ENCODE assay signal across 9 mouse cellular contexts in the genomic region with DNA sequence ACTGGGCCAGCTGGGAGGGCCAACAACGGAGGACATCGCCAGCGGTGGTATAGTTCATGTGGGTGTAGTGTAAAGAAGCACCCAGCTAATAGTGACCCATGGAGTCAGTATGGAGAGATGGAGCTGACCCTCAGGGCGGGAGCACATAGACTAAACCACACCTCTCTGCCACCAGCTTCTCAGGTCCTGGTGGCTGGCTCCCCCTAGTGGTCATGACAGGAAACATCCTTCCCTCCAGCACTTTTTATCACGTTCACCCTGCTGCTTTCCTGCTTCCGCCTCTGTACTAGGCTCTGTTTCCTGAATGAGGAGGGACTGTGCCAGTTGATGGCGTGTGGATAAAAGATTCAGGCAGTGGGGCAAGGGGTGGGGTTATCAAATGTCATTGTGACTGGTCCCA. TPM values are rescaled to one million over a fixed set of nuclear protein-coding genes. Genes with fewer than 3 reads are reported as not detected.
DNase-seq lines count a peak whose midpoint lies in the region; ATAC-seq and TF ChIP-seq lines count a peak whose summit lies in the region.
"Had no signal": no experiment of that assay in that cellular context is flagged by ENCODE, and none has a peak within 500 bp of the region (broad histone marks: within the 10 kb centered on the region; RNA-seq: fewer than 3 reads in every experiment).

No protein-coding gene starts in this region.

- TF ChIP-seq EP300 in ES-Bruce4 (IDR thresholded peaks at IDR 0.05; ENCODE audit: insufficient read depth, low read depth, low read length), result no peak
- TF ChIP-seq EP300 in stomach, postnatal 0 days (optimal IDR thresholded peaks at IDR 0.05), result no peak

- peak; percentile 81 for DNase-seq in c-Kit-negative CD71-positive TER-119-positive erythroid progenitor cells, embryonic 14.5 days (ENCODE audit: low read depth, low spot score)
- peak; percentile 88 for DNase-seq in kidney, postnatal 14 days
- peak; percentile 79 for DNase-seq in neural tube, embryonic 11.5 days (ENCODE audit: low spot score)
- peak; percentile 85 for DNase-seq in stomach, postnatal 0 days (ENCODE audit: low spot score)

- H3K9me3 ChIP-seq in ES-Bruce4 (replicated peaks; ENCODE audit: control insufficient read depth, insufficient read depth, low read length, poor library complexity, severe bottlenecking), result no peaks in the 10 kb centered on the region
- H3K9me3 ChIP-seq in forebrain, embryonic 12.5 days, result no peaks in the 10 kb centered on the region
- H3K9me3 ChIP-seq in heart, embryonic 16.5 days (replicated peaks; ENCODE audit: control insufficient read depth, low read length), result no peaks in the 10 kb centered on the region
- H3K9me3 ChIP-seq in liver, embryonic 15.5 days (replicated peaks), result no peaks in the 10 kb centered on the region
- no peaks in the 10 kb centered on the region for H3K9me3 ChIP-seq in neural tube, embryonic 11.5 days (ENCODE audit: control insufficient read depth, low read length)
- no peaks in the 10 kb centered on the region for H3K9me3 ChIP-seq in stomach, postnatal 0 days (ENCODE audit: control insufficient read depth, low read length)

- TF ChIP-seq POLR2A in ES-Bruce4 (IDR thresholded peaks at IDR 0.05; ENCODE audit: insufficient read depth, low read length), result no peak

- ATAC-seq in forebrain, embryonic 12.5 days (ENCODE audit: low FRiP score), result peak; percentile 67
- peak; percentile 47 for ATAC-seq in heart, embryonic 16.5 days (replicated peaks; ENCODE audit: extremely low read depth, insufficient read depth, low FRiP score)
- peak; percentile 62 for ATAC-seq in liver, embryonic 15.5 days (ENCODE audit: insufficient read depth)
- ATAC-seq in neural tube, embryonic 11.5 days (ENCODE audit: insufficient read depth, low FRiP score, low TSS enrichment), result peak; percentile 58
- peak; percentile 40 for ATAC-seq in stomach, postnatal 0 days (ENCODE audit: low FRiP score, low TSS enrichment)

- H3K4me1 ChIP-seq in ES-Bruce4 (ENCODE audit: control insufficient read depth, insufficient read depth, low read length), result peaks cover 6% of the 10 kb centered on the region
- H3K4me1 ChIP-seq in forebrain, embryonic 12.5 days, result peaks cover 57% of the 10 kb centered on the region
- peaks cover 38% of the 10 kb centered on the region for H3K4me1 ChIP-seq in heart, embryonic 16.5 days (ENCODE audit: control insufficient read depth, insufficient read depth, low read length)
- peaks cover 57% of the 10 kb centered on the region for H3K4me1 ChIP-seq in liver, embryonic 15.5 days (replicated peaks)
- H3K4me1 ChIP-seq in neural tube, embryonic 11.5 days (ENCODE audit: control insufficient read depth, insufficient read depth, low read length), result peaks cover 39% of the 10 kb centered on the region
- 0 out of 2 replicates have a peak, but pooled peaks cover 2% of the 10 kb centered on the region for H3K4me1 ChIP-seq in stomach, postnatal 0 days (replicated peaks; ENCODE audit: control insufficient read depth, insufficient read depth)

- peak; percentile 99 for TF ChIP-seq CTCF in ES-Bruce4 (IDR thresholded peaks at IDR 0.05; ENCODE audit: low read depth, low read length)
- TF ChIP-seq CTCF in stomach, postnatal 0 days (IDR thresholded peaks at IDR 0.05; ENCODE audit: low read depth), result peak; percentile 99

- WGBS in forebrain, embryonic 12.5 days, result 5% methylated on average over 7 of the region's 7 CpGs
- WGBS in heart, embryonic 16.5 days, result 5% methylated on average over 7 of the region's 7 CpGs
- 3% methylated on average over 7 of the region's 7 CpGs for WGBS in liver, embryonic 15.5 days (ENCODE audit: insufficient replicate concordance)
- WGBS in neural tube, embryonic 11.5 days, result 6% methylated on average over 7 of the region's 7 CpGs
- WGBS in stomach, postnatal 0 days, result 4% methylated on average over 7 of the region's 7 CpGs

- no peak overlapping the region for H3K9ac ChIP-seq in ES-Bruce4 (ENCODE audit: low read depth, poor library complexity, severe bottlenecking)
- H3K9ac ChIP-seq in forebrain, embryonic 12.5 days, result 0 out of 2 replicates have a peak overlapping the region, but pooled peaks have one; percentile 50
- H3K9ac ChIP-seq in heart, embryonic 16.5 days (ENCODE audit: low read length), result no peak overlapping the region
- H3K9ac ChIP-seq in liver, embryonic 15.5 days, result no peak overlapping the region
- H3K9ac ChIP-seq in neural tube, embryonic 11.5 days (ENCODE audit: low read length), result no peak overlapping the region
- H3K9ac ChIP-seq in stomach, postnatal 0 days (ENCODE audit: low read length), result no peak overlapping the region

- H3K4me3 ChIP-seq in ES-Bruce4 (ENCODE audit: low read depth, low read length), result no peak overlapping the region
- H3K4me3 ChIP-seq in forebrain, embryonic 12.5 days (replicated peaks), result peak overlapping the region; percentile 61; the same call in 1 of the 2 replicates
- H3K4me3 ChIP-seq in heart, embryonic 16.5 days (ENCODE audit: low read length), result no peak overlapping the region
- no peak overlapping the region for H3K4me3 ChIP-seq in liver, embryonic 15.5 days (replicated peaks)
- H3K4me3 ChIP-seq in neural tube, embryonic 11.5 days (ENCODE audit: low read depth, low read length), result no peak overlapping the region
- no peak overlapping the region for H3K4me3 ChIP-seq in stomach, postnatal 0 days (ENCODE audit: low read depth, low read length)

- no peaks in the 10 kb centered on the region for H3K36me3 ChIP-seq in ES-Bruce4 (ENCODE audit: control insufficient read depth, insufficient read depth, low read length, poor library complexity, severe bottlenecking)
- H3K36me3 ChIP-seq in forebrain, embryonic 12.5 days (replicated peaks), result peaks cover 49% of the 10 kb centered on the region
- 0 out of 2 replicates have a peak, but pooled peaks cover 2% of the 10 kb centered on the region for H3K36me3 ChIP-seq in heart, embryonic 16.5 days (ENCODE audit: control insufficient read depth, insufficient read depth)
- peaks cover 62% of the 10 kb centered on the region for H3K36me3 ChIP-seq in liver, embryonic 15.5 days (replicated peaks)
- H3K36me3 ChIP-seq in neural tube, embryonic 11.5 days (ENCODE audit: control insufficient read depth, insufficient read depth, low read length), result peaks cover 12% of the 10 kb centered on the region; the same call in 1 of the 2 replicates
- peaks cover 3% of the 10 kb centered on the region; the same call in 1 of the 2 replicates for H3K36me3 ChIP-seq in stomach, postnatal 0 days (ENCODE audit: control insufficient read depth, insufficient read depth, low read length)

- H3K27me3 ChIP-seq in ES-Bruce4 (ENCODE audit: control insufficient read depth, insufficient read depth, low read length, poor library complexity, severe bottlenecking), result no peaks in the 10 kb centered on the region
- H3K27me3 ChIP-seq in forebrain, embryonic 12.5 days, result no peaks in the 10 kb centered on the region
- H3K27me3 ChIP-seq in heart, embryonic 16.5 days (ENCODE audit: control insufficient read depth, insufficient read depth, low read length), result no peaks in the 10 kb centered on the region
- no peaks in the 10 kb centered on the region for H3K27me3 ChIP-seq in liver, embryonic 15.5 days
- no peaks in the 10 kb centered on the region for H3K27me3 ChIP-seq in neural tube, embryonic 11.5 days (ENCODE audit: control insufficient read depth, insufficient read depth, low read length)
- no peaks in the 10 kb centered on the region for H3K27me3 ChIP-seq in stomach, postnatal 0 days (ENCODE audit: control insufficient read depth, insufficient read depth, low read length)

- H3K4me2 ChIP-seq in forebrain, embryonic 12.5 days, result peak overlapping the region; percentile 92
- 0 out of 2 replicates have a peak overlapping the region, but pooled peaks have one; percentile 7 for H3K4me2 ChIP-seq in heart, embryonic 16.5 days (ENCODE audit: low read depth, low read length)
- H3K4me2 ChIP-seq in liver, embryonic 15.5 days, result no peak overlapping the region
- peak overlapping the region; percentile 28; the same call in 1 of the 2 replicates for H3K4me2 ChIP-seq in neural tube, embryonic 11.5 days (ENCODE audit: low read depth)
- H3K4me2 ChIP-seq in stomach, postnatal 0 days (replicated peaks; ENCODE audit: low read depth), result no peak overlapping the region

- H3K27ac ChIP-seq in ES-Bruce4 (ENCODE audit: insufficient read depth, low read length), result no peak overlapping the region
- H3K27ac ChIP-seq in forebrain, embryonic 12.5 days, result peak overlapping the region; percentile 98
- peak overlapping the region; percentile 15; the same call in 1 of the 2 replicates for H3K27ac ChIP-seq in heart, embryonic 16.5 days (ENCODE audit: low read length)
- 0 out of 2 replicates have a peak overlapping the region, but pooled peaks have one; percentile 65 for H3K27ac ChIP-seq in liver, embryonic 15.5 days (replicated peaks)
- no peak overlapping the region for H3K27ac ChIP-seq in neural tube, embryonic 11.5 days (ENCODE audit: low read depth, low read length)
- H3K27ac ChIP-seq in stomach, postnatal 0 days (replicated peaks), result 0 out of 2 replicates have a peak overlapping the region, but pooled peaks have one; percentile 85
- H3K27ac ChIP-seq: macrophage had no signal

RNA-seq across cellular contexts. Expression of gene Adgrg3, which starts 15.8 kb away (rescaled TPM):
- polyA plus RNA-seq in ES-Bruce4 (2011; ENCODE audit: insufficient read depth, insufficient read length, low read depth, missing spikeins), result 0.27 TPM in 1 of 2 replicates, not detected in the other
- polyA plus RNA-seq in forebrain, embryonic 12.5 days (2016; fragmentation: Nextera tagmentation; extraction: Ambion mirVana), result 1.7 and 2.4 TPM in 2 replicates
- 4.9 and 5.2 TPM in 2 replicates for polyA plus RNA-seq in heart, embryonic 16.5 days (2015; fragmentation: Nextera tagmentation; extraction: Ambion mirVana)
- polyA plus RNA-seq in liver, embryonic 15.5 days (2015; fragmentation: Nextera tagmentation; extraction: Ambion mirVana), result 8.3 and 9.3 TPM in 2 replicates
- 3.5 and 4.1 TPM in 2 replicates for polyA plus RNA-seq in neural tube, embryonic 11.5 days (2014; fragmentation: Nextera tagmentation; extraction: Ambion mirVana)
- polyA plus RNA-seq in stomach, postnatal 0 days (2015; fragmentation: Nextera tagmentation; extraction: Ambion mirVana), result 0.61 and 0.92 TPM in 2 replicates

RNA-seq across cellular contexts. Expression of gene Adgrg1, which starts 27.1 kb away (rescaled TPM):
- polyA plus RNA-seq in ES-Bruce4 (2011; ENCODE audit: insufficient read depth, insufficient read length, low read depth, missing spikeins), result 11.4 and 13.8 TPM in 2 replicates
- 180 and 222 TPM in 2 replicates for polyA plus RNA-seq in forebrain, embryonic 12.5 days (2016; fragmentation: Nextera tagmentation; extraction: Ambion mirVana)
- 12.0 and 18.0 TPM in 2 replicates for polyA plus RNA-seq in heart, embryonic 16.5 days (2015; fragmentation: Nextera tagmentation; extraction: Ambion mirVana)
- 45.2 and 46.1 TPM in 2 replicates for polyA plus RNA-seq in liver, embryonic 15.5 days (2015; fragmentation: Nextera tagmentation; extraction: Ambion mirVana)
- 133 and 140 TPM in 2 replicates for polyA plus RNA-seq in neural tube, embryonic 11.5 days (2014; fragmentation: Nextera tagmentation; extraction: Ambion mirVana)
- 42.4 and 50.9 TPM in 2 replicates for polyA plus RNA-seq in stomach, postnatal 0 days (2015; fragmentation: Nextera tagmentation; extraction: Ambion mirVana)

RNA-seq across cellular contexts. Expression of gene Drc7, which starts 53.2 kb away (rescaled TPM):
- polyA plus RNA-seq in ES-Bruce4 (2011; ENCODE audit: insufficient read depth, insufficient read length, low read depth, missing spikeins), result 0.62 and 0.64 TPM in 2 replicates
- 0.26 and 0.38 TPM in 2 replicates for polyA plus RNA-seq in forebrain, embryonic 12.5 days (2016; fragmentation: Nextera tagmentation; extraction: Ambion mirVana)
- 0.46 and 0.56 TPM in 2 replicates for polyA plus RNA-seq in heart, embryonic 16.5 days (2015; fragmentation: Nextera tagmentation; extraction: Ambion mirVana)
- polyA plus RNA-seq in liver, embryonic 15.5 days (2015; fragmentation: Nextera tagmentation; extraction: Ambion mirVana), result 0.35 and 0.39 TPM in 2 replicates
- polyA plus RNA-seq in neural tube, embryonic 11.5 days (2014; fragmentation: Nextera tagmentation; extraction: Ambion mirVana), result not detected in 2 replicates
- polyA plus RNA-seq in stomach, postnatal 0 days (2015; fragmentation: Nextera tagmentation; extraction: Ambion mirVana), result 0.04 TPM in 1 of 2 replicates, not detected in the other
- polyA plus RNA-seq: macrophage had no signal

Comparison
In these comparisons a context has a peak if more than half of its experiments do, and no peak if none do; other contexts are left out.
1. H3K27ac ChIP-seq: peak in forebrain, embryonic 12.5 days (single experiment), heart, embryonic 16.5 days (single experiment), liver, embryonic 15.5 days (single experiment) and stomach, postnatal 0 days (single experiment); none in ES-Bruce4 (single experiment) and neural tube, embryonic 11.5 days (single experiment).
2. H3K4me2 ChIP-seq: peak in forebrain, embryonic 12.5 days (single experiment), heart, embryonic 16.5 days (single experiment) and neural tube, embryonic 11.5 days (single experiment); none in liver, embryonic 15.5 days (single experiment) and stomach, postnatal 0 days (single experiment).
3. Peak in every context shown above with its lines, with median percentiles within 50 percentile points of each other: DNase-seq and ATAC-seq.